Mouse (Mus musculus) ES-Bruce4 (cell line): ENCODE measurements around the gene Cbfb. TPM values are rescaled to one million over a fixed set of nuclear protein-coding genes. Genes with fewer than 3 reads are reported as not detected.
"Not testable (repeated sequence)": the region's sequence is repeated elsewhere in the genome, so short reads cannot be mapped to it uniquely, and the experiment has no call there.

ENCODE experiments used
- H3K27ac ChIP-seq: 2 replicates; pipeline ENCODE4 v1.5.1; 2012; ENCODE audit warnings: low read length, inconsistent platforms; ENCODE audit not compliant: insufficient read depth
- H3K27me3 ChIP-seq: 2 replicates; pipeline ENCODE4 v1.6.1; 2012; ENCODE audit warnings: mild to moderate bottlenecking, low read length, inconsistent platforms; ENCODE audit not compliant: control insufficient read depth, poor library complexity, insufficient read depth, severe bottlenecking
- H3K36me3 ChIP-seq: 2 replicates; pipeline ENCODE4 v1.6.1; 2012; ENCODE audit warnings: inconsistent platforms, mild to moderate bottlenecking, low read length, moderate library complexity; ENCODE audit not compliant: control insufficient read depth, poor library complexity, insufficient read depth, severe bottlenecking
- H3K4me1 ChIP-seq: one replicate; pipeline ENCODE4 v1.8.1; 2011; ENCODE audit warnings: low read length; ENCODE audit not compliant: control insufficient read depth, insufficient read depth
- H3K4me3 ChIP-seq: 2 replicates; pipeline ENCODE4 v1.5.1; 2011; ENCODE audit warnings: low read depth, mild to moderate bottlenecking, low read length
- H3K9ac ChIP-seq: 2 replicates; pipeline ENCODE4 v1.6.1; 2012; ENCODE audit warnings: low read depth, mild to moderate bottlenecking, inconsistent platforms; ENCODE audit not compliant: poor library complexity, severe bottlenecking
- H3K9me3 ChIP-seq: replicated peaks from 2 replicates; pipeline ENCODE4 v1.6.1; 2012; ENCODE audit warnings: mild to moderate bottlenecking, low read length, inconsistent platforms; ENCODE audit not compliant: control insufficient read depth, poor library complexity, insufficient read depth, severe bottlenecking
- CTCF ChIP-seq: IDR thresholded peaks from one replicate; pipeline ENCODE4 v1.8.1; 2011; ENCODE audit warnings: low read depth, low read length
- EP300 ChIP-seq: IDR thresholded peaks from 2 replicates; pipeline ENCODE4 v1.6.1; 2011; ENCODE audit warnings: low read depth, low read length; ENCODE audit not compliant: insufficient read depth
- POLR2A ChIP-seq: IDR thresholded peaks from one replicate; pipeline ENCODE4 v1.8.1; 2011; ENCODE audit warnings: low read length; ENCODE audit not compliant: insufficient read depth
- polyA plus RNA-seq: library from polyadenylated mRNA; stranded (reverse); fragments of >200 nt; gene quantifications from 2 replicates; pipeline ENCODE4 v1.2.4, GENCODE M21; 2011; ENCODE audit warnings: low read depth; ENCODE audit not compliant: missing spikeins, insufficient read depth, insufficient read length

The Cbfb gene
- polyA plus RNA-seq, 1 experiment = 85.5 TPM

GRCm38 (mm10) chr8:105224413-105225271 is 54.2 kb downstream of the Cbfb start, which contains the start of gene D230025D16Rik:
Gene D230025D16Rik, plus strand, starts transcription at chr8:105225145.
- H3K27ac ChIP-seq = peak within 1 kb of the TSS; percentile 48

GRCm38 (mm10) chr8:105225272-105225593 is 54.8 kb downstream of the Cbfb start:
- Histone ChIP-seq H3K27me3 (no peaks in the 10 kb centered on the region), H3K27ac (peak overlapping the region; percentile 35; the same call in 1 of the 2 replicates), H3K9me3 (no peaks in the 10 kb centered on the region), H3K4me1 (peaks cover 2% of the 10 kb centered on the region), H3K36me3 (peaks cover 4% of the 10 kb centered on the region; the same call in 1 of the 2 replicates), H3K9ac (peak overlapping the region; percentile 89), H3K4me3 (peak overlapping the region; percentile 78)
- TF ChIP-seq POLR2A = no peak
- TF ChIP-seq CTCF = no peak
- no peak for TF ChIP-seq EP300

More at GRCm38 (mm10) chr8:105224413-105225271, 54.2 kb downstream of the Cbfb start, which contains the start of gene D230025D16Rik:
- TF ChIP-seq POLR2A = peak; percentile 93
- TF ChIP-seq EP300 = 0 out of 2 replicates have a peak, but pooled peaks have one; percentile 29
- no peak for TF ChIP-seq CTCF
- H3K4me1 ChIP-seq = peaks cover 2% of the 10 kb centered on the region
- H3K4me3 ChIP-seq = peak within 1 kb of the TSS; percentile 79
- no peaks in the 10 kb centered on the region for H3K9me3 ChIP-seq
- H3K36me3 ChIP-seq = no peaks in the 10 kb centered on the region
- no peaks in the 10 kb centered on the region for H3K27me3 ChIP-seq
- peak within 1 kb of the TSS; percentile 89 for H3K9ac ChIP-seq

GRCm38 (mm10) chr8:105225917-105226316 is 55.4 kb downstream of the Cbfb start:
- no peak overlapping the region for H3K27ac ChIP-seq
- H3K4me1 ChIP-seq = peaks cover 2% of the 10 kb centered on the region
- TF ChIP-seq POLR2A = no peak
- no peak for TF ChIP-seq CTCF
- no peak for TF ChIP-seq EP300

GRCm38 (mm10) chr8:105231503-105232320 is 61.2 kb downstream of the Cbfb start:
- Histone ChIP-seq H3K27ac (peak overlapping the region; percentile 98), H3K9ac (peak overlapping the region; percentile 75; the same call in 1 of the 2 replicates), H3K4me1 (peaks cover 9% of the 10 kb centered on the region), H3K27me3 (no peaks in the 10 kb centered on the region), H3K4me3 (no peak overlapping the region), H3K9me3 (no peaks in the 10 kb centered on the region), H3K36me3 (peaks cover 38% of the 10 kb centered on the region)
- 0 out of 2 replicates have a peak, but pooled peaks have one; percentile 5 for TF ChIP-seq EP300
- no peak for TF ChIP-seq POLR2A
- TF ChIP-seq CTCF = no peak

More at GRCm38 (mm10) chr8:105225917-105226316, 55.4 kb downstream of the Cbfb start:
- no peaks in the 10 kb centered on the region for H3K9me3 ChIP-seq
- peaks cover 7% of the 10 kb centered on the region; the same call in 1 of the 2 replicates for H3K36me3 ChIP-seq
- H3K9ac ChIP-seq = peak overlapping the region; percentile 89
- H3K4me3 ChIP-seq = peak overlapping the region; percentile 78
- H3K27me3 ChIP-seq = no peaks in the 10 kb centered on the region

GRCm38 (mm10) chr8:105232321-105232693 is 61.8 kb downstream of the Cbfb start:
- H3K27me3 ChIP-seq, H3K4me3 ChIP-seq, H3K4me1 ChIP-seq, H3K27ac ChIP-seq, H3K9me3 ChIP-seq: not testable (repeated sequence)
- H3K9ac ChIP-seq = peak overlapping the region; percentile 59; the same call in 1 of the 2 replicates
- TF ChIP-seq EP300 = 0 out of 2 replicates have a peak, but pooled peaks have one; percentile 22
- peaks cover 39% of the 10 kb centered on the region for H3K36me3 ChIP-seq
